Mouse (Mus musculus) embryo, embryonic 10 days (tissue): ENCODE results near the gene Thsd7a.

Source experiments
- DNase-seq: peaks from one replicate; pipeline ENCODE4 v3.0.0-alpha.2; 2015; ENCODE audit warnings: low spot score

Thsd7a gene

GRCm38 (mm10) chr6:12386731-12387130 lies 362.5 kb downstream of the Thsd7a start:
- DNase-seq: no peak

GRCm38 (mm10) chr6:12385591-12385990 lies 363.6 kb downstream of the Thsd7a start:
- DNase-seq: no peak

- no peak for DNase-seq
Measured at GRCm38 (mm10) chr6:12381136-12381778, 368.0 kb downstream of the Thsd7a start.

GRCm38 (mm10) chr6:12380717-12381116 lies 368.5 kb downstream of the Thsd7a start:
- no peak for DNase-seq

- DNase-seq: no peak
Measured at GRCm38 (mm10) chr6:12358737-12359136, 390.5 kb downstream of the Thsd7a start.

DNA sequence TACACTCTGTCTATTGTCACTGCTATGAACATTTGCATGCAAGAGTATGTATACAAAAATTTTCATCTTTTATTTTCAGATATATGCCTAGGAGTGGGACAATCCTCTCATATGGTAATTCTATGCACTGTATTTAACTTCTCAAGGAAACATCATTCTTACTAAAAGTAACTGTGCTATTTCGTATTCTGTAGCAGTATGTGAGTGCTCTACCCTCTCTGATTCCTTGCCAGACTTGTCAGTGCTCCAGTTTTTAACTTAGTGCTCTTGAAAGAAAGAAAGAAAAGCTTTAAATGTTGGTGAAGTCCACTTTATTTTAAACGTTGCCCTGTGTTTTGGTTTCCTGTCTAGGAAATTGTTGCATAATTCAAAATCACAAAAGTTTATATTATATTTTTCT lies 395.6 kb downstream of the Thsd7a start:
- DNase-seq: no peak

DNA sequence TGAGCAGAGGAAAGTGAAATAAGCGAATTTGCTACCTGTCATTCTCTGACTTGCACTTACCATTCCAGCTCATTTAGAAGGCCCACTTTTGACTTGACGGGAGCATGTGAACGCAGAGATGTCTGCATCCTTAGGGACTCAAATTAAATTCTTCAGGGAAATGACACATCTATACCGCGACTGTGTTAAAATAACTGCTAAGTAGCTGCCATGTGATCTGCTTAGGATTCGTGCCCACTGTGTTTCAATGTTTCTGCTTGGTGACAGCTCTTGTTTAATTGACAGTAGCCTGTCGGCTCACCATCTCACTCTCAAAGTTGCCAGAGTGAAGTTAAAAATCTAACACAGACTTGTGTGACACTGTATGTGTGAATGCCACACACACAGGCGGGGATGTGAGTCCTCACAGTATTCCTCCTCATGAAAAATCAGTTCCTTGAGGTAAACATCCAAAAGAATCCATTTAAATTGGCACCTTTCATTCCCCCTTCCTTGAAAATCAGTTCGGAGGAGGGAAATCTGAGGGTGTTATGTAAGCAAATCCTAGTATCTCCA lies 397.0 kb downstream of the Thsd7a start:
- DNase-seq: no peak

GRCm38 (mm10) chr6:12350753-12351152 lies 398.5 kb downstream of the Thsd7a start:
- peak; percentile 9 for DNase-seq

DNA sequence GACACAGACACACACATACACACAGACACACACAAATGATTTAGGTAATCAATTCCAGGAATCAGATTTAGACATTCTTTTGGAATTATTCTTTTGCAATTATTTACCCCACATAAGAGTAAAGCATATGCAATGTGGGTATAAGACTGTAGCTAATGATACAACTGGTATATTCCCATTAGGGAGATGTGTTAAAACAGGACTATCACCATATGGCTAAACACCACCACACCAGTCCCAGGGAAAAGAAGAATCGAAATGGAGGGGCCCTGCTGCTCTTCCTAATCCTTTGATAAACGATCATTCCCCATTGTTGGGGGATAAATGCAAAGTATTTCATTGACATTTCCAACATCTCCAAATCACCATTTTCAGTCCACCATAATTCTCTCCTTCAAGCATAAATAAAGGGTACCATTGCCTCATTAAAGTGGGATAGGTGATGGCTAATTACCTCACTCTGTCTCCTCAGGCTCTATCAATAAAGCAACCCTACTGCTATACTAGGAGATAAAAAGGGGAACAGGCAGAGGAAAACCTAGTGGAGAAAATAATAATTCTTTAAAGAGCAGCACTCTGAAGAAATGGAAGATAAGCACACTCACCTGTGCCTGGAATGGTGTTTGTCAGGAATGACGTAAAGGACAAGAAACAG lies 400.0 kb downstream of the Thsd7a start:
- DNase-seq: no peak

- no peak for DNase-seq
Measured at GRCm38 (mm10) chr6:12348667-12349066, 400.5 kb downstream of the Thsd7a start.

- no peak for DNase-seq
Measured at GRCm38 (mm10) chr6:12336590-12337584, 412.3 kb downstream of the Thsd7a start.

- DNase-seq: peak; percentile 62
Measured at GRCm38 (mm10) chr6:12315070-12315909, 433.9 kb downstream of the Thsd7a start.

DNA sequence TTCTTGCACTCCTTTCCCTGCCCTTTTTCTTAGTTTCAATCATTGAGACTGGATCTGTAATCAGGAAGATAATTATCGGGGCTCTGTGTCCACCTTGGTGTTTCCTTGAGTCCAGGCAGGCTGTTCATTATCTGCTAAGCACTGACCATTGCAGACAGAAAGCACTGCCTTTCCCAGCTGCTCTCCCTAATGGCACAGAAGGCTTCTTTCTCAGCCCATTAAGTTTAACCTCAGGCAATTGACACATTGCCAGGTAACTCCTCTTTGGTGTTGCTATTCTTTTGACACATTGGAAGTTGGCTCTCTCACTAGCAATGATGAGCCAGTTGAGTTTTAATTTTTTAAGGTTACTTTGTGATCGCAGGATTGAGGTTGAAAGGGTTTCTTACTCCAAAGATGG lies 441.7 kb downstream of the Thsd7a start:
- no peak for DNase-seq

- DNase-seq: no peak
Measured at GRCm38 (mm10) chr6:12262641-12263400, 486.4 kb downstream of the Thsd7a start.
